ENCODE assay signal across 1 mouse cellular context in genomic region chr16:3884201-3885064, GRCm38 (mm10).
A peak's percentile ranks its signal among the peaks of the same experiment; 100 is the strongest.
TF ChIP-seq lines count a peak whose summit lies in the region.

Zfp597 (minus strand) TSS chr16:3884561.
Gm20695 (plus strand) TSS chr16:3884648.

TF ChIP-seq in CH12.LX, 34 proteins besides CTCF, POLR2A, EP300 and RAD21 (continued from another document):
- peak; percentile 80 for TF ChIP-seq NRF1 (IDR thresholded peaks at IDR 0.05; ENCODE audit: low read depth, low read length)
- TF ChIP-seq MAFK (IDR thresholded peaks at IDR 0.05; ENCODE audit: insufficient replicate concordance, low read length): 0 out of 2 replicates have a peak, but pooled peaks have one; percentile 44
- peak; percentile 61 for TF ChIP-seq USF1 (IDR thresholded peaks at IDR 0.05; ENCODE audit: low read depth, low read length)
- peak; percentile 72; the same call in 1 of the 2 replicates for TF ChIP-seq NELFE (IDR thresholded peaks at IDR 0.05; ENCODE audit: low read depth, low read length)
- TF ChIP-seq ZMIZ1 (IDR thresholded peaks at IDR 0.05; ENCODE audit: low read depth, low read length): peak; percentile 89; the same call in 1 of the 2 replicates
- no peak for TF ChIP-seq CHD1 (IDR thresholded peaks at IDR 0.05; ENCODE audit: low read depth, low read length)
- TF ChIP-seq RCOR1 (conservative IDR thresholded peaks at IDR 0.05; ENCODE audit: low read depth, low read length): no peak; the same call in 1 of the 2 replicates
- TF ChIP-seq TCF12 (IDR thresholded peaks at IDR 0.05; ENCODE audit: low read depth, low read length): peak; percentile 75
